19 mouse cellular contexts compared by ENCODE assay signal in genomic region chr9:69294856-69295255, GRCm38 (mm10).
"Had no signal": no experiment of that assay in that cellular context is flagged by ENCODE, and none has a peak within 500 bp of the region (broad histone marks: within the 10 kb centered on the region; RNA-seq: fewer than 3 reads in every experiment).

No protein-coding gene starts in this region.

- H3K9me3 ChIP-seq: midbrain, embryonic 10.5 days; midbrain, embryonic 12.5 days; neural tube, embryonic 13.5 days; neural tube, embryonic 15.5 days had no signal

- H3K27ac ChIP-seq: midbrain, embryonic 10.5 days; midbrain, embryonic 12.5 days; neural tube, embryonic 13.5 days; neural tube, embryonic 15.5 days had no signal

- H3K4me2 ChIP-seq: lung, embryonic 14.5 days; midbrain, embryonic 12.5 days; neural tube, embryonic 13.5 days; neural tube, embryonic 15.5 days had no signal

- H3K4me3 ChIP-seq: midbrain, embryonic 10.5 days; midbrain, embryonic 12.5 days; myocyte; neural tube, embryonic 13.5 days; neural tube, embryonic 15.5 days had no signal

- ATAC-seq: midbrain, embryonic 16.5 days had no signal

- DNase-seq: lung, adult 18-20 months; lung, embryonic 14.5 days; lung, postnatal 10 days; lung, postnatal 4 days; midbrain, embryonic 14.5 days; retina, postnatal 1 day; right cerebral cortex, adult 18-20 months; right cerebral cortex, postnatal 25 days; right cerebral cortex, postnatal 4 days; spleen, adult 18-20 months; thymus, adult 18-20 months; thymus, postnatal 14 days; thymus, postnatal 36 days had no signal

- H3K36me3 ChIP-seq: midbrain, embryonic 10.5 days; midbrain, embryonic 12.5 days; neural tube, embryonic 13.5 days; neural tube, embryonic 15.5 days had no signal

- H3K9ac ChIP-seq: lung, embryonic 14.5 days; midbrain, embryonic 12.5 days; neural tube, embryonic 13.5 days; neural tube, embryonic 15.5 days had no signal
